Mouse (Mus musculus) liver, adult 2 months (tissue): ENCODE results near the gene Zfp385c.

Experiments used
- CTCF ChIP-seq: fragments of 200-500 bp; IDR thresholded peaks from 2 replicates; pipeline ENCODE4 v1.5.1; 2011; ENCODE audit warnings: low read depth, low read length, control low read depth
- POLR2A ChIP-seq: fragments of 200-500 bp; IDR thresholded peaks from 2 replicates; pipeline ENCODE4 v1.6.1; 2011; ENCODE audit warnings: low read length, control low read depth; ENCODE audit not compliant: insufficient read depth; ENCODE audit errors: extremely low read depth

DNA sequence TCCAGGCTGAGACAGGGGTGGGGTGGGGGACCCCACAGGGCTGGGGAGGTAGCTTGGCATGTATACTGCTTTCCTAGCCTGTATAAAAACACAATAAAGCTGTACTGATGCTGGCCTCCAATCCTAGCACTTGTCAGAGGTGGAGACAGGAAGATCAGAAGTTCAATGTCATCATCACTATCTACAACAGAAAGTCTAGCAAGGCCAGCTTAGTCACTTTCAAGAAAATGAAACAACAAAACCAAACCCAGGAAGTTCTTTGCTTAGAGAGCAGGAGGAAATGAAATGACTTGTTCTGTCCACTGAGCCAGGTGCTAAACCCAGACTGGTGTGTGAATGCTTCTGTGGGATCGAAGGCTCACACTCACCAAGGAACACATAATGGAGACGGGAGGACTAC lies 103.8 kb downstream of the Zfp385c start:
- TF ChIP-seq POLR2A (no peak), CTCF (no peak)
